Mouse (Mus musculus) megakaryocyte, adult 5-6 weeks (primary cell): ENCODE measurements around the gene Cenpw. TPM values are rescaled to one million over a fixed set of nuclear protein-coding genes. Genes with fewer than 3 reads are reported as not detected.

Experiments used
- ATAC-seq: 2 replicates; pipeline ENCODE4 v1.8.0; 2016; ENCODE audit warnings: mild to moderate bottlenecking, inconsistent platforms; ENCODE audit not compliant: poor library complexity, severe bottlenecking
- total RNA-seq, 2 experiments: library from RNA; stranded (forward) in 1 of 2; stranded (reverse) in 1 of 2; fragments of 153-499, 151-499 nt in 1 of 2; fragments of 221-1000, 200-1000 nt in 1 of 2; gene quantifications; 2 replicates each; pipeline versions ENCODE4 v1.2.3 to v1.2.4; 2015 to 2017

The Cenpw gene
- total RNA-seq (2015) (11.7 and 12.8 TPM in 2 replicates), total RNA-seq (2017) (4.8 and 7.8 TPM in 2 replicates)

- peak; percentile 98 for ATAC-seq
Observed at GRCm38 (mm10) chr10:30199916-30200826, at the start of gene Cenpw. Gene Cenpw (minus strand): TSS chr10:30200560.

- no peak for ATAC-seq
Observed at GRCm38 (mm10) chr10:30249654-30250053, 49.3 kb upstream of the Cenpw start.

DNA sequence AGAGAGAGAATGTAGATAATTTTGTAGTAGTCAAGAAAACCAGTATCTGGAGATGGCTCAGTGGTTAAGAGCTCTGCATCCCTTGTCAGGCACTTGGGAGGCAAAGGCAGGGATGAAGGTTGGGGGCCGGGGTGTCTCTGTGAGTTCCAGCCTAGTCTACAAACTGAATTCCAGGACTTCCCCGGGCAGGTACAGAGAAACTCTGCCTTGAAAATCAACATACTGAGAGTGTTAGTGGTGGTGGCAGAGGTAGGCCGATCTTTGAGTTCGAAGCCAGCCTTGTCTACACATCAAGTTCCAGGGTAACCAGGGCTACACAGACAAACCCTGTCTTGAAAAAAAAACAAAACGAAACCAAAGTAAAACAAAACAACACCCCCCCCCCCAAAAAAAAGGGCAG is 859 bp downstream of the Cenpw start:
- ATAC-seq = no peak

GRCm38 (mm10) chr10:30167700-30168099 is 32.7 kb downstream of the Cenpw start:
- no peak for ATAC-seq
